ENCODE assay signal across 9 mouse cellular contexts in the genomic region with DNA sequence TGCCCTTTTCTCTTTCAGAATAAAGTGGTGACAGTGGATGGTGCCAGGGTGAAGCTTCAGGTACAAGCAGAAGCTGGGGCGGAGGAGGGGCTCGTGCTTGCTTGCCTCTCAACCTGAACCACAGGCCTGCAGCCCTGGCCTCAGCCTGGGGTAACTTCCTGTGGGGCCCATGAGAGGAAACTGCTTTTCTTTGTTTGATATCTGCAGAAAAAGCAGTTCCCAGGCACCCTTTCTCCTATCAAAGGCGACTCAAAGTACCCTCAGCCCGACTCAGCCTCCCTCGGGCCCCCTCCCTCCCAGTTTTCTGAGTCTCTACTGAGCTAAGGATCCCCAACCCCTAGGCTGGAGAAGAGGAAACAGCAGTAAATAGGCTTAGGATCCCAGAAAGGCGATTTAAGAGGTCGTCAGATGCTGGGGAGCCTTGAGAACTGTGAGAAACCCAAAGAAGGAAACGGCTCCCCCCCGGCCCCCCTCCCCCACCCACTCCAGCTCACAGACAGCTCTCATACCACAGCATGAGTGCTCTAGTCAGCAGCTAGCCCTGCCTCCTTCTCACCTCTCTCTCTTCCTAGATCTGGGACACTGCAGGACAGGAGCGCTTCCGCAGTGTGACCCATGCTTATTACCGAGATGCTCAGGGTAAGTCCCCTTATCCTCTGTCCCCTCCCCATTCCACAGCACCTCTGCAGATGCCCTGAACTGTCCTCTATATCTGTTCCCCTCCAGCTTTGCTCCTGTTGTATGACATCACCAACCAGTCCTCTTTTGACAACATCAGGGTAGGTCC. TPM values are rescaled to one million over a fixed set of nuclear protein-coding genes. Genes with fewer than 3 reads are reported as not detected.
DNase-seq lines count a peak whose midpoint lies in the region; ATAC-seq lines count a peak whose summit lies in the region.
"Had no signal": no experiment of that assay in that cellular context is flagged by ENCODE, and none has a peak within 500 bp of the region (broad histone marks: within the 10 kb centered on the region; RNA-seq: fewer than 3 reads in every experiment).

No protein-coding gene starts in this region.

- H3K4me2 ChIP-seq in neural tube, embryonic 11.5 days (ENCODE audit: low read depth): no peak overlapping the region
- no peak overlapping the region for H3K4me2 ChIP-seq in neural tube, embryonic 15.5 days

- no peaks in the 10 kb centered on the region for H3K36me3 ChIP-seq in neural tube, embryonic 11.5 days (ENCODE audit: control insufficient read depth, insufficient read depth, low read length)
- H3K36me3 ChIP-seq in neural tube, embryonic 15.5 days: no peaks in the 10 kb centered on the region
- H3K36me3 ChIP-seq in megakaryocyte, embryonic 14.5 days (replicated peaks; ENCODE audit: low read length): peaks cover 51% of the 10 kb centered on the region

- peak; percentile 13 for DNase-seq in cerebellum, adult 8-10 months
- DNase-seq in cerebellum, postnatal 10 days: no peak
- DNase-seq in neural tube, embryonic 11.5 days (ENCODE audit: low spot score): no peak
- no peak for DNase-seq in left cerebral cortex, postnatal 25 days (ENCODE audit: low spot score in 2 of 2)
- DNase-seq in c-Kit-positive CD71-positive TER-119-positive erythroid progenitor cells, embryonic 14.5 days (ENCODE audit: low spot score): no peak
- DNase-seq in kidney, adult 18-20 months: no peak
- DNase-seq: left cerebral cortex, postnatal 4 days had no signal

- H3K4me1 ChIP-seq in neural tube, embryonic 11.5 days (ENCODE audit: control insufficient read depth, insufficient read depth, low read length): peaks cover 9% of the 10 kb centered on the region
- H3K4me1 ChIP-seq in neural tube, embryonic 15.5 days: peaks cover 22% of the 10 kb centered on the region
- peaks cover 97% of the 10 kb centered on the region for H3K4me1 ChIP-seq in megakaryocyte, embryonic 14.5 days

- H3K27me3 ChIP-seq in neural tube, embryonic 11.5 days (ENCODE audit: control insufficient read depth, insufficient read depth, low read length): peaks cover 21% of the 10 kb centered on the region
- peaks cover 63% of the 10 kb centered on the region for H3K27me3 ChIP-seq in neural tube, embryonic 15.5 days (replicated peaks)
- no peaks in the 10 kb centered on the region for H3K27me3 ChIP-seq in megakaryocyte, embryonic 14.5 days (replicated peaks)

- no peaks in the 10 kb centered on the region for H3K9me3 ChIP-seq in neural tube, embryonic 11.5 days (ENCODE audit: control insufficient read depth, low read length)
- H3K9me3 ChIP-seq in neural tube, embryonic 15.5 days (replicated peaks): no peaks in the 10 kb centered on the region
- no peaks in the 10 kb centered on the region for H3K9me3 ChIP-seq in megakaryocyte, embryonic 14.5 days

- 31% methylated on average over 12 of the region's 12 CpGs for WGBS in neural tube, embryonic 11.5 days
- WGBS in neural tube, embryonic 15.5 days: 34% methylated on average over 12 of the region's 12 CpGs

- intact Hi-C loops in left cerebral cortex, postnatal 25 days (cut with DNase I): no loop called here

- H3K27ac ChIP-seq in neural tube, embryonic 11.5 days (ENCODE audit: low read depth, low read length): no peak overlapping the region
- no peak overlapping the region for H3K27ac ChIP-seq in neural tube, embryonic 15.5 days (replicated peaks)

- no peak overlapping the region for H3K4me3 ChIP-seq in neural tube, embryonic 11.5 days (ENCODE audit: low read depth, low read length)
- no peak overlapping the region for H3K4me3 ChIP-seq in neural tube, embryonic 15.5 days (replicated peaks)
- peak overlapping the region; percentile 87 for H3K4me3 ChIP-seq in megakaryocyte, embryonic 14.5 days (replicated peaks)

- peak overlapping the region; percentile 33 for H3K9ac ChIP-seq in neural tube, embryonic 11.5 days (ENCODE audit: low read length)
- no peak overlapping the region for H3K9ac ChIP-seq in neural tube, embryonic 15.5 days (replicated peaks)

- no peak for ATAC-seq in neural tube, embryonic 11.5 days (ENCODE audit: insufficient read depth, low FRiP score, low TSS enrichment)
- no peak for ATAC-seq in neural tube, embryonic 15.5 days (ENCODE audit: low FRiP score)

RNA-seq across cellular contexts. Expression of a gene that starts 5.0 kb away (rescaled TPM):
- 43.4 and 44.1 TPM in 2 replicates for polyA plus RNA-seq in neural tube, embryonic 11.5 days (2014; fragmentation: Nextera tagmentation; extraction: Ambion mirVana)
- 45.5 and 80.6 TPM in 2 replicates for polyA plus RNA-seq in neural tube, embryonic 15.5 days (2015; fragmentation: Nextera tagmentation; extraction: Ambion mirVana)
- 123 and 223 TPM in 2 replicates for polyA plus RNA-seq in megakaryocyte, embryonic 14.5 days (2012; ENCODE audit: insufficient read depth, low replicate concordance)
- 10 to 100 TPM; 79.2 to 86.5 TPM for total RNA-seq in left cerebral cortex, postnatal 25 days (2021)

RNA-seq across cellular contexts. Expression of a gene that starts 24.3 kb away (rescaled TPM):
- not detected in 2 replicates for polyA plus RNA-seq in neural tube, embryonic 11.5 days (2014; fragmentation: Nextera tagmentation; extraction: Ambion mirVana)
- polyA plus RNA-seq in neural tube, embryonic 15.5 days (2015; fragmentation: Nextera tagmentation; extraction: Ambion mirVana): 0.20 and 0.27 TPM in 2 replicates
- polyA plus RNA-seq in megakaryocyte, embryonic 14.5 days (2012; ENCODE audit: insufficient read depth, low replicate concordance): 1.2 and 3.4 TPM in 2 replicates
- total RNA-seq in left cerebral cortex, postnatal 25 days (2021): under 1 TPM; 0.16 to 0.41 TPM

RNA-seq across cellular contexts. Expression of a gene that starts 29.2 kb away (rescaled TPM):
- 8.8 and 11.0 TPM in 2 replicates for polyA plus RNA-seq in neural tube, embryonic 11.5 days (2014; fragmentation: Nextera tagmentation; extraction: Ambion mirVana)
- 11.7 TPM in 2 replicates for polyA plus RNA-seq in neural tube, embryonic 15.5 days (2015; fragmentation: Nextera tagmentation; extraction: Ambion mirVana)
- 9.2 and 14.1 TPM in 2 replicates for polyA plus RNA-seq in megakaryocyte, embryonic 14.5 days (2012; ENCODE audit: insufficient read depth, low replicate concordance)
- total RNA-seq in left cerebral cortex, postnatal 25 days (2021): 10 to 100 TPM; 15.8 to 18.2 TPM

RNA-seq across cellular contexts. Expression of a gene that starts 29.5 kb away (rescaled TPM):
- 20.3 and 20.8 TPM in 2 replicates for polyA plus RNA-seq in neural tube, embryonic 11.5 days (2014; fragmentation: Nextera tagmentation; extraction: Ambion mirVana)
- 22.0 and 22.8 TPM in 2 replicates for polyA plus RNA-seq in neural tube, embryonic 15.5 days (2015; fragmentation: Nextera tagmentation; extraction: Ambion mirVana)
- 23.4 and 27.1 TPM in 2 replicates for polyA plus RNA-seq in megakaryocyte, embryonic 14.5 days (2012; ENCODE audit: insufficient read depth, low replicate concordance)
- 10 to 100 TPM; 20.1 to 22.3 TPM for total RNA-seq in left cerebral cortex, postnatal 25 days (2021)
